Mouse (Mus musculus): ENCODE data around the gene Tex46. TPM values are rescaled to one million over a fixed set of nuclear protein-coding genes. Genes with fewer than 3 reads are reported as not detected.

Tex46 gene
- total RNA-seq (2021) = not detected in 2 replicates
- long read RNA-seq = 0 reads

DNA sequence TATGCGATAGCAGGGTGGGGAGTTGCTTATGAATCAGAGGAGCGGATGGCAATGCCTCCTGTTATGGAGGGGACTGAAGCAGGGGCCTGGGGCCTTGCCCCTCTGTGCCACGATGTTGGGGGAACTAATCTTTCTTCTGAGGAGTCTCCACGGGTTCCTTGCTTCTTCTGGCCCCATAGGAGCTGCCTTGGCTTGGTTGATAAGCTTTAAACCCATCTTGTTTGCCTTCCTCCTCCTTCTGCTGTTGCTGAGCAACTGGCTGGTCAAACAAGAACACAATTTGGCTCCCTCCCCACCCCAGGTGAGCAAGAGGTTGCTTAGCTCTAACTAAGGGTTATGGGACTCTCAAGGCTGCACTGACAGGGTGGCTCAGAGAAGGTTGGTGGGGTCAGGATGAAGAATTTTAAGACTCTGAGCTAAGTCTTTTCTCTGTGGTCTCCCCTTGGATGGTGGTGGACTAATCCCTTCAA, at the start of gene Tex46:
Tex46 (plus strand) TSS at position 51 of the 470 bp plus-strand sequence.
- DNase-seq = no peak

DNA sequence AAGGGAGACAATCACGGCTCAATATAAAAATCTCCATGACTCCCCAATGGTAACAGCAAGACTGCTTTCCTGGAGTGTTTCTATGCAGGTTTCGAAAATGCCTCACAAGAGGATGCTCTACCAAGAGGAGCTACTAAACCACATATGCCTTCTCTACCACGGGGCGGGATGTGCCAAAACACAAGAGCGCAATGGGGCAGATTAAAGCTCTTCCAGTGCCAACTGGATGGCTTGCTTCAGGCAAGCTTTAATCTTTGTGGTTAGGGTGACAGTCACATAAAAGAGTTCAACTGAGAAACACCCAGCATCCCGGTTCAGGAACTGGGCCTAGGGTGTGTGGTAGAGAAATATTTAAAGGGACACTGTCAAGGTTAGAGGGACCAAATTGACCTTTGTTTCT, 47.5 kb upstream of the Tex46 start:
- no peak for DNase-seq

DNA sequence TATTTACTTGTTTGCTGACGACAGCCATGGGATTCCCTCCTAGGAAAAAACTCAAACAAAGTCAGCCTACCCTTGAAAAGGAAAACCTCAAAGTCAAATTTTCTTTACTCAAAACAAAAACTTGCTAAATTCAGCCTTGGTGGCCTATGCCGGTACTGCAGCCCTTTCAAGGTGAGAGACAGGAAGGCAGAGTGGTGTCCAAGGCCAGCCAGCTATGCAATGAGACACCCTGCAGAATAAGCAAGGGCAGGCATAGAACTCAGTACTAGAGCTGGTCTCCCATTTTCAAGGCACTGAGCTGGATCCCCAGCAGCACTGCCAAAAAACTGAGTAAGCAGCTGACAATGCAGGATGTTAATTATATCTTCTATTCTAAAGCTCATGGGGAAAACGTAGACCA, 41.6 kb upstream of the Tex46 start:
- peak; percentile 37 for DNase-seq

DNA sequence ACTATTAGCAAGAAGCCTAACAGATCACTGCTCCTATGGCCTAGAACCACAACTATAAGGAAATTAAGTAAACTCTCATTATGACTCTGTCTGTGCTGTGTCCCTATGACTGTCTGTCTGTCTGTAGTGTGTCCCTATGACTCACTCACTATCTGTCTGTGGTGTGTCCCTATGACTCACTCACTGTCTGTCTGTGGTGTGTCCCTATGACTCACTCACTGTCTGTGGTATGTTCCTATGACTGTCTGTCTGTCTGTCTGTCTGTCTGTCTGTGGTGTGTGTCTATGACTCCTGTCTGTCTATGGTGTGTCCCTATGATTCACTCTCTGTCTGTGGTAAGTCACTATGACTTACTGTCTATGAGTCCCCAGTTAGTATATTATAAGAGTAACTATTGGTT, 40.2 kb upstream of the Tex46 start:
- DNase-seq = no peak

DNA sequence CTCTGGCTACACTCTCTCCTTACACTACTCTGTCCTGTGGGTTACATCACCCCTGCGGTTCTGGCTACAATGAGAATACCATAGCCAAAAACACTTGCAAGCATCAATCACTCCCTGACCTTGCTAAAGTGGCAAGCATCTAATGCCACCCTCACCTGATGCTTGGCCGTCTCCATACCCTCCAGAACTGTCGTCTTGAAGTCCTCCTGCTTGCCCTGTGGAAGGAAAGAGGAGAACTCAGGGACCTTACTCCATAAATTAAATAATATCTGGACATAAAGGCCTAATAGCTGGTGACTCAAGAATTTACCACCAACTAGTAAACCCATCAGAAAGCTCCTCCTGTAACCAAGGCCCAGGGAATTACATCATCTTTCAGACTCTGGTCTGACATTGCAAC, 28.4 kb upstream of the Tex46 start:
- DNase-seq = no peak

DNA sequence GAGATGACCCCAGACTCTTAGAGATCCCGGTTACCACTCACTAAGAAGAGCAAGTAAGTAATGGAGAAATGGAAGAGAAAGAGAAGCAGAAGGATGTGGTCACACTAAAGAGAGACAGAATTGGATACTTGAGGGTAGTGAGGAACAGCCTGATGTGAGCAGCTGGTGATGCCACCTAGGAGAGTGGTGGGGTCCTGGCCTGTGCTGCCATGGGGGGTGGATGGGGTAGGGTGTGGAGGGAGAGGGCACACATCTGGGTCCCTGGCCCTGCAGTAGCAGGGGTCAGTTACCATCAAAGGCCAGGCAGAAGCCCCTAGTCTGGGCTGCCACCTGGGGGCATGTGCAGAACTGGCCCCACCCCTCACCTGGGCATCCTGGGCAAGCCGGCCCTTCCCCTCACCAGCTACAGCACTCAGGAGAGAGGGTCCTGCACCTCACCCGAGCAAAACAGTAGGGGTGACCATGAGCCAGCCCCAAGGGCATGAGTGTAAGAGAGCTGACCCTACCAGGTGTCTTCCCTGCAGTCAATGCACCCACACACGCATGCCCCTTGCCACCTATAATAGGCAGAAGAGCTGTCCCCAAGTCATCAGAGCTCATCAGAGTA, 22.9 kb upstream of the Tex46 start:
- DNase-seq = no peak

DNA sequence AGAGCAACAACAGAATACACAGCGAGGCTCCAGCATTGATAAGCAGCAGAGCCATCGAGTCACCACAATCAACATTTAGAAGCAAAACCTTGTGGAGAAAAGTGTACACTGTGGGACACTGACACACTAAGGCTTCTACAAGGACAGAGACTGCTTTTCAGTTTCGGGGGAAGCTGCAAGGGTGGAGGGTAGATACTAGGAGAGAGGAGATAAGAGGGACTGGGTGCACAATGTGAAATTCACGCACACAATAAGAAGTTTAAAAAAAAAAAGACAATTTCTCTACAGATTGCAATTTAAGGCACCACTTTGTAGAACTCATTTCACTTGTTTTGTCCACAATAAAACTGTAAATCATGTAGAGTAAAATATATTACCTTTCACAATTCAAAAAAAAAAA, 22.2 kb upstream of the Tex46 start:
- DNase-seq = no peak

DNA sequence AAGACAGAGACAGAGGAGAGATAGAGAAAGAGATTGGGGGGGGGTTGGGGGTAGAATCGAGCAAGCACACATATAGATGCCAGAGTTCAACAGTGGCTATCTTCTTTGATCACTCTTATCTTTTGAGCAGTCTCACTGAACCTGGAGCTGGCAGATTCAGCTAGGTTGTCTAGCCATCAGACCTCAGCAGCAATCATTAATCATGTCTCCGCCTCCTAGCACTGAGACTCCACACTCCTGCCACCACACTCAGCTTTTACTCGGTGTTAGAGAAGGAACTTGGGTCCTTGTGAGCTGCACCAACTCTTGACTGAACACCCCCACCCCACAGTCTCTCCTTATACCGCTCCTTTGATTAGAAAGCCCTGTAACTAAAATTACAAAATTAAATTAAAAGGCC, 18.1 kb upstream of the Tex46 start:
- no peak for DNase-seq

DNA sequence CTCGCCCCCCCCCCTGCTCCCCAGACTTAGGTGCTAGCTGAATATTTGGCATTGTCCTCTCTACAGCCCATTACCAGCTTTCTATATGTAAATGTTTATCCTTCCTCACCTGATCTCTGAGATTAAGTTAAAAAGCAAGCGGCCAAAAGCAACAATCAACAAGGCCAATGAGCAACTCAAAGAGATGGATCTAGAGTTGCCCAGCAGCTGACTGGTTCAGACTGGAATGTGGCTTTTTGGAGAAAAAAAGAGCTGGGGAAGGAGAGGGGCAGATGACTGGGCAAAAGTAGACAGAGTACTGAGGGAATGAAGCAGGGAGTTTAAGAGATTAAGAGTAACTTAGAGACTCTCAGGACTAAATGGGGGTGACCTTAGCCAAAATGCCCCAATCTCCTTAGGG, 16.2 kb upstream of the Tex46 start:
- no peak for DNase-seq

DNA sequence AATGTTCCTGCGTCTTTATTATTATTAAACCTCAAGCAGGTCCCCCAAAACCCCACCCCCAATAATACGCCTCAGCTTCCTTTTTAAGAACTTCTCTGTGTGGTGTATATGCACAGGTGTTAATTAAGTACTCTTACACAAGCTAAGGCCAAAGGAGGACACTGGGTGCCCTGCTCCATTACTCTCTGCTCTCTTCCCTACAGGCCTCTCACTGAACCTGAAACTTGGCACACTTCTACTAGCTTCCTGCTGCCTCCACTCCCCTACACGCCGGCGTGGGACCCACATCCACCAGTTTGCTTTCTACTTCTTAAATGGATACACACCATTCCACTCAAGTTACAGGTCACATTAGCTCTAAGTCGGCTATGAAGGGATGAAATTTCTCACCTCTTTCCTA, 15.0 kb upstream of the Tex46 start:
- no peak for DNase-seq

DNA sequence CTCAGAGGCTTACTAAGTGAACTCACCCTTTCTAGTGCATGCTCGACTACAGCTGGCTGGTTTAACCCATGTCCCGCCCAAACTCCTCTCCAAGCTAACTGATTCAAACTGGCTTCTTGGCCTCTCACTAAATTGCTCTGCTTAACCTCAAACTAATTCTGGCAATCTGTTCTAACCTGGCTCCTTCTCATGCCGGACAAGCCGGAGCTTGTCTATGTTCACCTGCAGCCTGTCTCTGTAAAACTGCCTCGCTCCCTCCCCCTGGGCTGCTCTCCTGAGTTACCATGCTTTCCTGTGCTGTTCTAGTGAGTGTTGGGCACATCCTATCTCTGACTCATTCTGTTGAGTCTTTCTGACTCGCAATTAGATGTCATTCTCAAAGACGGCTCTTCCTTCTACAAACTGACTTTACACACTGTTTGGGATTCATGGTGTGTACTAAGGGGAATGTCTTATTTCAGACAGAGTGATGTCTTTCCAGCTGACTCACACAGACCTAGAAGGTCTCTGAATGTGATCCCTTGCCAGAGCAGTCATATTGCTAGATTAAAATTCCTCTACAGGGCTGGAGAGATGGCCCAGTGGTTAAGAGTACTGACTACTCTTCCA, 11.9 kb upstream of the Tex46 start:
- DNase-seq = no peak

DNA sequence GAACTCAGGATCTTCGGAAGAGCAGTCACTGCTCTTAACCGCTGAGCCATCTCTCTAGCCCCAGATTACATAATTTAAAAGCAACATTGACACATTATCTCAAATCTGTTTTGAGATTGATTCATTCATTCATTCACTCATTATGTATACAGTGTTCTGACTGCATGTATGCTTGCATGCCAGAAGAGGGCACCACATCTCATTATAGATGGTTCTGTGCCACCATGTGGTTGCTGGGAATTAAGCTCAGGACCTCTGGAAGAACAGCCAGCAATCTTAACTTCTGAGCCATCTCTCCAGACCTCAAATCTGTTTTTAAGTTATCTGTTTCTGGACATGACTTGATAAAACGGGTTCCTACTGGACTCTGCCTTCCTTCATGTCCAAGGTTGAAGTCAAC, 10.4 kb upstream of the Tex46 start:
- DNase-seq = no peak

DNA sequence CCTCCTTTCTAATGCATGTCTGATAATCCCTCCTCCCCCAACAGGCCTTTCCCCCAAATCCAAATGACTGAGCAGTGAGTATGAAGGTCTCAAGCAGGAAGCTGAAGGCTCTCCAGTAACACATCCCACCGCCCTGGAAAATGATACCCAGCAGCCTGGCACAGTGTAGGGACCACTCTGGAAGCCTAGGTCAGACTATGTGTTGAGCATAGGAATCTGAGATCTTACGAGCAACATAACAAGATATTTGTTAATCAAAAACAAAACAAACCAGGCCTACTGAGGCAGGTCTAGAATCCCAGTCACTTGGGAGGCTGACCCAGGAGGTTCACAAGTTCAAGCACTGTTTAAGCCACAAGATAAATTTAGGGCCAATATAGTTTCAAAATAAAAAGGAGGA, 9.7 kb upstream of the Tex46 start:
- no peak for DNase-seq

DNA sequence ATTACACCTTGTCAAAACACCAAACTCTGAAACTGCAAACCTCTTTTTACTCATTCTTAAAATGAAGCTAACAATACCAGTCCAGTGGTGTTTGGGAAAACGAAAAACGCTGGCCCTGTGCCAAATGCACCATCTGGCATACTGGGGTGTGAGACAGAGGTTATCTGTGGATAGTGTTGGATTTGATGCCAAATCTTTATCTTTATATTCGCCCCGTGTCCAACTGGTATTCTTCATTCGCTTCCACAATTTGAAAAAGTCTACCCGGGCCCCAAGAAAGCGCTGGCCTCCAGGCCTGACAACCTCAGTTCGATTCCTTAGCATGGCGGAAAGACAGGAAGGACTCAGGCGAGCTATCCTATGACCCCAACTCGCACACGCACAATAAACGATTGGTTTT, 8.8 kb upstream of the Tex46 start:
- DNase-seq = peak; percentile 71

DNA sequence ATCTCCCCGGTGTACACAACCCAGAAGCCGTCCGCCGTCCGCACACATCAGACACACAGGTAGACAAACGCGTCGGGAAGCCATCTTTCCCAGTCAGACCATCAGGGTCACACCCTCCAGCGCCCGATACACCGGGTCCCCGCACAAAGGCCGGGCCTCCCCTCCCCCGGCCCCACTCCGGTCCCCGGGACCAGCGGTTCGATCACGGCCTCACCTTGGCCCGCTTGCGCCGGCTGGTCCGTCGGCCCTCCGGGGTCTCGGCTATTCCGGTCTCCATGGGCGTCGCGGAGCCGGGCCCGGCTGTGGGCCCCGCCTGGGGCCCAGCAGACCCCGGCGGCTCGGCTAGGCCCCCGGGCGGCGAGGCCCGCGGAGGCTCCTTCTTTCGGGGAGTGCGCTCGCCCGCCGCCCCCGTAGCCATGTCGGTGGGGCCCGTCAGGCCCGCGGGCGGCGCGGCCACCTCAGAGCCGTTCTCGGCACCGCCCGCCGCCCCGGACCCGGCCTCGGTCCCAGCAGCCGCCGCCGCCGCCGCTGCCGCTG, 8.2 kb upstream of the Tex46 start:
- peak; percentile 45 for DNase-seq

DNA sequence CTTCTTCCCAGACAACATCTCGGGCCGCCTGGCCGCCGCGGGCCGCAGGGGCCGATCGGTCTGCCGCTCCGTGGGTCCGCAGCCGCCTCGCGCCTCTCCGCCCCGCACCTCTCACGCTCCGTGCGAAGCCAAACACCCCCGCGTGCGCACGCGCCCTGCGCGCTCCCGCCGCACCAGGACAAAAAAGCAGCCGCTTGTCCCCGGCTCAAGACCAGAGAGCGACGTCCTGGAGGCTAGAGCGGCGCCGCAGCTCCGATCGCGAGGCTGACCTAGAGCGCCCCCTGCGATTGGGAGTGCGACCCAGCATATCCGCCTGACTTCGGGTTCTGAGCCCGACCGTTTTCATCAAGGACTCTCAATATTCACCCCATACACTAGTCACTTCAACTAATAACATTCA, 7.7 kb upstream of the Tex46 start, which contains the start of gene Kdm1a:
Kdm1a (minus strand) TSS at position 156 of the 400 bp plus-strand sequence.
- peak; percentile 96 for DNase-seq

DNA sequence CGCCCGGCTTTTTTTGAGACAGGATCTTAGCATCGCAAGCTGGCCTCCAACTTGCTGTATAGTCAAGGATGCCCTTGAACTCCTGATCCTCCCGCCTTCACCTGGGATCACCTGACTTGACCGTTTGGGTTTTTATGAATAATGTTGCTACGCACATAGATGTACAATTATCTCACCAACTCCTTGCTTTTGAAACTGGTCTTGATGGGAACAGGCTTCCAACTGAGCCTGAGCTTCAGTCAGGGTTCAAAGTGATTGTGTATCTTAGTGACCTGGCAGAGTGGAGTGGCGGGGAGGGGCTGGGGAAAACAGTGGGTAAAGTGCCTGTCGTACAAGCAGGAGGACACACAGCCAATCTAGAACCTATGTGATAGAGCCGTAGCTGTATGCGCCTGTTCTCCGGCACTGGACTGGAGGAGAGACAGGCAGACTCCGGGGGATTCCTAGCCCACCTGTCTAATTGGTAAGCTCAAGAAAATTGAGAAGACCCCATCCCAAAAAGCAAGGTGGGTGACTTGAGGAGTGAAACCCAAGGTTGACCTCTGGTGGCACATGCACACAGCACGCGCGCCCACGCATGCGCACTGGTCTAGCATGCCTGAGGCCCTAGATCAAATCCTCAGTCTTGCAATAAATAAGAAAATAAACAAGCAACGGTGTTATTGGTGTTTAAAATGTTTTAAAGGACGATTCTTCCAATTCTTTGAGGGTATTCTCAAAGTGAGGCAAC, 4.3 kb upstream of the Tex46 start:
- no peak for DNase-seq

DNA sequence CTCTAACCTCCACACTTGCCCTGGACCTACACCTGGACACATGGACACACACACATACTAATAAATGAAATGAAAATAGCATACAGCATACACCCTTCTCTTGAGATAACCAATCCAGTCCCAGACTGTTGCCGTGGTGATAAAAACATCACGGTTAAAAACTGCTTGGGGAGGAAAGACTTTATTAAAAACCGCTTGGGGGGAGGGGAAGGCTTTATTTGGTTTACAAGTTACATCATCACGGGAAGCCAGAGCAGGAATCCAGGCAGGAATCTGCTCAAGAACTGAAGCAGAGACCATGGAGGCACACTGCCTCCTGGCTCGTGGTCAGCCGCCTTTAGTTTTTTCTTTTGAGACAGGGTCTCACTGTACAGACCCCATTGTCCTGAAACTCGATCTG, 3.4 kb downstream of the Tex46 start:
- DNase-seq = no peak

DNA sequence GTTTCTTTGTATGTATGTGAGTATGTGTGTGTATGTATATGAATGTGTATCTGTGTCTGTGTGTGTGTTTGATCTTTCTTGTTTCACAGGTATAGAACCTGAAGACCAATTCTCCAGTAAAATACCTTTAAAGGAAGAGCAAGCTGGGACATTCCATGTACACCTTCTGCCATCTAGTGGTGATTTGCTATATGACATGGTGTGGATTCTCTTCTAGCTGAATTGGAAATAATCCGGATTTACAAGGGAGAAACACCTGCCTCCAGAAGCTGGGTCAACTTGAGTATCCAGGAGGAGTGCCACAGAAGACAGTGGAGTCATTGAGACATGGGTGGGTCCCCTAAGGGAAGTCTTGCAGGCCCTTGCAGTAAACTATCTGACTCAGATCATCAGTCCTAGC, 11.1 kb downstream of the Tex46 start:
- DNase-seq = no peak

DNA sequence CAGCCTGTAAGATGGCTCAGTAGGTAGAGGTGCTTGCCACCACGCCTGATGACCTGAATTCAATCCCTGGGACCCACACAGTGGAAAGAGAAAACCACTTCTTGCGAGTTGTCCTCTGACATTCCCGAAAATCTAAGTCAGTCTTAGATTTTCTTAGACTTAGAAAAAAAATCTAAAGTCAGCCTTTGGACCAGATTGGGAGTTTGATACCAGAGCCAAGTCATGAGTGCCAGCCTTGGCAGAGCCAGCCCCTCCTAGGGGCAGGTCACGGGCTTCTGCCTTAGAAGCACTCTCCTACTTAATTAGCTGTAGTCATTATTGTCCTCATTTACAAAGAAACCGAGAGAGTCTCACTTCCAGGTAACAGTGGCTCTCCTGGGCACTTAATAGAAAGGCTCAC, 11.7 kb downstream of the Tex46 start:
- no peak for DNase-seq

DNA sequence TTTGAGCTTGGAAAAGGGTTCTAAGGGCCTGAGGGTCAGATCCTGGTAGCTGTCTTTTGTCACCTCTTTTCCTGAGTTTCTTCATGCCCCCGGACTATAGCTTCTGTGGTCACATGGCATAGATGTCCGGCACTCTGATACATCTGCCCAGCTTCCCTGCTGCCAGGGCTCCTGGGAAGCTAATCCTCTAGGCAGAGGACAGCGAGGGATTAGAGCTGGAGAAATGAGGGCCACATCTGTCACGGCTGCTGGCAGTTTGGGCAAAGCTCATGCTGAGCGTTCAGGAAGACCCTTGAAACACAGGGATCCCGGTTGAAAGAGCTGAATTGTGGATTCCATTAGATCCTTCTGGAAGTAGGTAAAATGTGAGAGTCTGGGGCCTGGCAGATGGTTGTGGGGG, 12.2 kb downstream of the Tex46 start, which contains the start of gene Lactbl1:
Lactbl1 (plus strand) TSS at position 234 of the 400 bp plus-strand sequence.
- DNase-seq = no peak

DNA sequence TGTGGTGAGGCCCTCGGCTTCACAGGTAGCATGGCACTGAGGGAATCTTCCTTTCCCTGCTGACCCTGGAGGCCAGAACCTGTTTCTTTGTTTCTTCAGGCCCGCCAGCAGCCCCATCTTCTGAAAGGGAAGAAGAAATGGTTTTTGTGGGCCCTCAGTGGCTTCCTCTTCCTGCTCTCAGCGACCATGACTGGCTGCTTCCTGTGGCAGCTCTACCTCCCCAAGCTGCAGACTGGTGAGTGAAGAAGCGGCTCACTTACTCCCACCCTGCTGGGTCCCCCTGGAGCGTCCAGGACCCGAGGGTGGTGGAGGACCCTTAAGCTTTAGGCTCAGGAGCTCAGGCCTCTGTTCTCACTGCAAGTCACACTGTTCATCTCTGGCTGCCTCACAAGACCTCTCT, 16.4 kb downstream of the Tex46 start:
- no peak for DNase-seq

All from adrenal gland, postnatal 25 days (tissue).